12 mouse cellular contexts compared by ENCODE assay signal in the genomic region with DNA sequence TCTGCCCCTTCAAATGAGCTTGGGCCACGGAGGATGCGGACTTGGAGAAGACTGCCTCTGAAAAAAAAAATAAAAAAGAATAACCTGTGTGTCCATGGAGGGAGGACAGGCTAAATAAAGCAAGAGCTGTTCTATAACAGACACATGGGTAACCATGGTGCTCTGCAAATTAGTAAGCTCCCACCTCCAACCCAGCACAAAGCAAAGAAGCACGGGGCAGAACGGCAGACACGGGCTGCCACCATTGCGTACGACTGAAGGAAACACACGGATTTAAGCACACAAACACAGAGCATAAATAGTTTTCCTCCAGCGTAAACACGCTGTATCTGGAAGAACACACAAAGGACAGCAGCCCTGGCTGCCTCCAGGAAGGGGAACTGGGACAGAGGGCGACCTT.
DNase-seq lines count a peak whose midpoint lies in the region; ATAC-seq and TF ChIP-seq lines count a peak whose summit lies in the region.
"Had no signal": no experiment of that assay in that cellular context is flagged by ENCODE, and none has a peak within 500 bp of the region (broad histone marks: within the 10 kb centered on the region; RNA-seq: fewer than 3 reads in every experiment).

No protein-coding gene starts in this region.

- H3K27ac ChIP-seq in kidney, adult 2 months (ENCODE audit: insufficient read depth, low read depth, low read length), result no peak overlapping the region
- H3K27ac ChIP-seq in kidney, embryonic 15.5 days, result no peak overlapping the region
- peak overlapping the region; percentile 74 for H3K27ac ChIP-seq in cortical plate, adult 2 months (ENCODE audit: insufficient read depth, low read length)
- 0 out of 2 replicates have a peak overlapping the region, but pooled peaks have one; percentile 17 for H3K27ac ChIP-seq in midbrain, embryonic 13.5 days
- H3K27ac ChIP-seq in embryonic facial prominence, embryonic 10.5 days (replicated peaks), result no peak overlapping the region
- H3K27ac ChIP-seq: hindbrain, embryonic 15.5 days had no signal

- no peaks in the 10 kb centered on the region for H3K9me3 ChIP-seq in kidney, embryonic 15.5 days (replicated peaks)
- no peaks in the 10 kb centered on the region for H3K9me3 ChIP-seq in midbrain, embryonic 13.5 days
- no peaks in the 10 kb centered on the region for H3K9me3 ChIP-seq in embryonic facial prominence, embryonic 10.5 days
- H3K9me3 ChIP-seq: heart, embryonic 12.5 days; hindbrain, embryonic 15.5 days had no signal

- no peaks in the 10 kb centered on the region for H3K36me3 ChIP-seq in kidney, adult 2 months (ENCODE audit: control insufficient read depth, insufficient read depth, low read length)
- H3K36me3 ChIP-seq in kidney, embryonic 15.5 days, result no peaks in the 10 kb centered on the region
- no peaks in the 10 kb centered on the region for H3K36me3 ChIP-seq in midbrain, embryonic 13.5 days
- H3K36me3 ChIP-seq in embryonic facial prominence, embryonic 10.5 days (replicated peaks), result no peaks in the 10 kb centered on the region
- H3K36me3 ChIP-seq: heart, embryonic 12.5 days; hindbrain, embryonic 15.5 days had no signal

- TF ChIP-seq CTCF in kidney, adult 2 months (conservative IDR thresholded peaks at IDR 0.05; ENCODE audit: insufficient read depth, insufficient read length, low read depth, low read length), result no peak
- TF ChIP-seq CTCF in cortical plate, adult 2 months (IDR thresholded peaks at IDR 0.05; ENCODE audit: extremely low read depth, insufficient read depth, low read length), result no peak

- H3K4me1 ChIP-seq in kidney, adult 2 months (ENCODE audit: control insufficient read depth, insufficient read depth, low read length), result no peaks in the 10 kb centered on the region
- H3K4me1 ChIP-seq in kidney, embryonic 15.5 days, result 0 out of 2 replicates have a peak, but pooled peaks cover 6% of the 10 kb centered on the region
- H3K4me1 ChIP-seq in cortical plate, adult 2 months (ENCODE audit: control insufficient read depth, insufficient read depth, low read length), result peaks cover 20% of the 10 kb centered on the region
- H3K4me1 ChIP-seq in midbrain, embryonic 13.5 days (replicated peaks), result peaks cover 35% of the 10 kb centered on the region
- peaks cover 26% of the 10 kb centered on the region for H3K4me1 ChIP-seq in embryonic facial prominence, embryonic 10.5 days
- H3K4me1 ChIP-seq: heart, embryonic 12.5 days had no signal

- DNase-seq in kidney, adult 2 months, result peak; percentile 11
- DNase-seq in adipocyte (ENCODE audit: low spot score), result peak; percentile 25
- no peak for DNase-seq in embryonic facial prominence, embryonic 10.5 days (ENCODE audit: low spot score)
- no peak for DNase-seq in MN1 (ENCODE audit: low spot score)
- DNase-seq: cerebellum, postnatal 14 days; kidney, postnatal 14 days; thymus, adult 2 months had no signal

- H3K4me2 ChIP-seq in kidney, embryonic 15.5 days, result no peak overlapping the region
- H3K4me2 ChIP-seq in midbrain, embryonic 13.5 days (replicated peaks), result no peak overlapping the region
- H3K4me2 ChIP-seq: heart, embryonic 12.5 days; hindbrain, embryonic 15.5 days had no signal

- H3K27me3 ChIP-seq in kidney, adult 2 months (replicated peaks; ENCODE audit: control insufficient read depth, insufficient read depth, low read length), result no peaks in the 10 kb centered on the region
- no peaks in the 10 kb centered on the region for H3K27me3 ChIP-seq in kidney, embryonic 15.5 days
- H3K27me3 ChIP-seq in midbrain, embryonic 13.5 days, result 0 out of 2 replicates have a peak, but pooled peaks cover 3% of the 10 kb centered on the region
- H3K27me3 ChIP-seq in embryonic facial prominence, embryonic 10.5 days (replicated peaks; ENCODE audit: low read depth, poor library complexity, severe bottlenecking), result peaks cover 14% of the 10 kb centered on the region

- H3K4me3 ChIP-seq in kidney, adult 2 months (ENCODE audit: insufficient read depth, low read depth, low read length), result no peak overlapping the region
- H3K4me3 ChIP-seq in kidney, embryonic 15.5 days (replicated peaks), result no peak overlapping the region
- H3K4me3 ChIP-seq in cortical plate, adult 2 months (ENCODE audit: insufficient read depth, low read length), result no peak overlapping the region
- H3K4me3 ChIP-seq in midbrain, embryonic 13.5 days (replicated peaks), result no peak overlapping the region
- no peak overlapping the region for H3K4me3 ChIP-seq in embryonic facial prominence, embryonic 10.5 days
- H3K4me3 ChIP-seq: heart, embryonic 12.5 days; hindbrain, embryonic 15.5 days had no signal

- no peak overlapping the region for H3K9ac ChIP-seq in kidney, embryonic 15.5 days
- H3K9ac ChIP-seq in midbrain, embryonic 13.5 days (replicated peaks), result 0 out of 2 replicates have a peak overlapping the region, but pooled peaks have one; percentile 36
- H3K9ac ChIP-seq: heart, embryonic 12.5 days; hindbrain, embryonic 15.5 days had no signal

- no peak for TF ChIP-seq POLR2A in kidney, adult 2 months (IDR thresholded peaks at IDR 0.05; ENCODE audit: low read depth, low read length)
- peak; percentile 68; the same call in 1 of the 2 replicates for TF ChIP-seq POLR2A in cortical plate, adult 2 months (IDR thresholded peaks at IDR 0.05; ENCODE audit: extremely low read depth, insufficient read depth, low read length)

- ATAC-seq in kidney, embryonic 15.5 days (replicated peaks; ENCODE audit: low FRiP score), result no peak
- ATAC-seq in midbrain, embryonic 13.5 days, result no peak

- 67% methylated on average over 11 of the region's 11 CpGs for WGBS in kidney, adult 2 months
- 68% methylated on average over 11 of the region's 11 CpGs for WGBS in kidney, embryonic 15.5 days
- WGBS in midbrain, embryonic 13.5 days, result 73% methylated on average over 11 of the region's 11 CpGs
- 77% methylated on average over 11 of the region's 11 CpGs for WGBS in embryonic facial prominence, embryonic 10.5 days

Comparison
In these comparisons a context has a peak if more than half of its experiments do, and no peak if none do; other contexts are left out.
1. DNase-seq: peak in kidney, adult 2 months (single experiment) and adipocyte (single experiment); none in embryonic facial prominence, embryonic 10.5 days (single experiment) and MN1 (single experiment).
2. H3K27ac ChIP-seq: peak in cortical plate, adult 2 months (single experiment) and midbrain, embryonic 13.5 days (single experiment); none in kidney, adult 2 months (single experiment), kidney, embryonic 15.5 days (single experiment) and embryonic facial prominence, embryonic 10.5 days (single experiment).